Mouse (Mus musculus) heart, postnatal 0 days (tissue): ENCODE data around the gene Actl7a. TPM values are rescaled to one million over a fixed set of nuclear protein-coding genes. Genes with fewer than 3 reads are reported as not detected.
A peak's percentile ranks its signal among the peaks of the same experiment; 100 is the strongest.

Experiments
- ATAC-seq: fragments of 200-750 bp; cut with Nextera tagmentation; 2 replicates; pipeline ENCODE4 v1.8.0; 2017; ENCODE audit warnings: low read depth, moderate number of reproducible peaks, moderate library complexity; ENCODE audit not compliant: insufficient read depth
- DNase-seq: peaks from one replicate; pipeline ENCODE4 v3.0.0-alpha.2; 2016; ENCODE audit warnings: low spot score
- H3K27ac ChIP-seq: fragments of 300-500 bp; sonication (generic); 2 replicates; pipeline ENCODE4 v1.5.1; 2014; ENCODE audit warnings: low read depth, mild to moderate bottlenecking
- H3K27me3 ChIP-seq: fragments of 300-500 bp; sonication (generic); 2 replicates; pipeline ENCODE4 v1.6.1; 2014; ENCODE audit warnings: low read length, mixed read lengths; ENCODE audit not compliant: control insufficient read depth, insufficient read depth
- H3K36me3 ChIP-seq: fragments of 300-500 bp; sonication (generic); replicated peaks from 2 replicates; pipeline ENCODE4 v1.6.1; 2014; ENCODE audit warnings: low read length, mixed read lengths; ENCODE audit not compliant: control insufficient read depth, insufficient read depth
- H3K4me1 ChIP-seq: fragments of 300-500 bp; sonication (generic); 2 replicates; pipeline ENCODE4 v1.6.1; 2014; ENCODE audit warnings: antibody characterized with exemption; ENCODE audit not compliant: control insufficient read depth, insufficient read depth
- H3K4me2 ChIP-seq: fragments of 300-500 bp; sonication (generic); 2 replicates; pipeline ENCODE4 v1.6.1; 2014; ENCODE audit warnings: low read depth, mild to moderate bottlenecking, low read length, moderate library complexity
- H3K4me3 ChIP-seq: fragments of 300-500 bp; sonication (generic); 2 replicates; pipeline ENCODE4 v1.5.1; 2014; ENCODE audit warnings: low read depth, low read length
- H3K9ac ChIP-seq: fragments of 300-500 bp; sonication (generic); replicated peaks from 2 replicates; pipeline ENCODE4 v1.6.1; 2014; ENCODE audit warnings: low read depth, low read length, mixed read lengths
- H3K9me3 ChIP-seq: fragments of 300-500 bp; sonication (generic); replicated peaks from 2 replicates; pipeline ENCODE4 v1.6.1; 2016; ENCODE audit warnings: low read length; ENCODE audit not compliant: control insufficient read depth
- CTCF ChIP-seq: IDR thresholded peaks from 2 replicates; pipeline ENCODE4 v1.5.1; 2016; ENCODE audit warnings: antibody characterized with exemption, control low read depth, low read depth
- EP300 ChIP-seq: IDR thresholded peaks from 2 replicates; pipeline ENCODE4 v1.6.1; 2016; ENCODE audit warnings: antibody characterized with exemption, low read depth
- WGBS: fragments of 180-500 bp; shearing (Covaris S2); extraction: QIAGEN DNeasy Blood & Tissue Kit; methylation state at CpG from one replicate; pipeline ENCODE4 v1.1.7; 2014; 5-methylcytosine and 5-hydroxymethylcytosine counted together
- polyA plus RNA-seq: library from polyadenylated mRNA; unstranded; fragments of >200 nt; fragmentation: Nextera tagmentation; extraction: Ambion mirVana; gene quantifications from 2 replicates; pipeline ENCODE4 v1.2.1, GENCODE M21; 2015
- total RNA-seq: library from RNA; depleted of rRNA; stranded (reverse); fragments of >200 nt; gene quantifications from 2 replicates; pipeline ENCODE4 v1.2.3, GENCODE M21; 2014; ENCODE audit warnings: low replicate concordance

The Actl7a gene
- total and polyA plus RNA-seq, 2 experiments from 2014 or later: not detected

GRCm38 (mm10) chr4:56722346-56722745 is 20.9 kb upstream of the Actl7a start:
- Histone ChIP-seq H3K4me1 (peaks cover 36% of the 10 kb centered on the region), H3K9me3 (no peaks in the 10 kb centered on the region), H3K36me3 (no peaks in the 10 kb centered on the region), H3K27ac (0 out of 2 replicates have a peak overlapping the region, but pooled peaks have one; percentile 32), H3K27me3 (no peaks in the 10 kb centered on the region), H3K4me2 (no peak overlapping the region), H3K9ac (no peak overlapping the region), H3K4me3 (no peak overlapping the region)
- DNase-seq: peak; percentile 29
- no peak for TF ChIP-seq CTCF
- no peak for TF ChIP-seq EP300
- ATAC-seq: no peak
- WGBS: 49% methylated on average over 6 of the region's 6 CpGs

- no peak overlapping the region for H3K4me2 ChIP-seq
- TF ChIP-seq CTCF (no peak), EP300 (no peak)
- DNase-seq: no peak
- peaks cover 33% of the 10 kb centered on the region for H3K4me1 ChIP-seq
- no peaks in the 10 kb centered on the region for H3K9me3 ChIP-seq
- no peak overlapping the region for H3K4me3 ChIP-seq
- ATAC-seq: no peak
- H3K36me3 ChIP-seq: no peaks in the 10 kb centered on the region
- no peak overlapping the region for H3K9ac ChIP-seq
- H3K27me3 ChIP-seq: no peaks in the 10 kb centered on the region
- H3K27ac ChIP-seq: no peak overlapping the region
- WGBS: 90% methylated on average over 6 of the region's 6 CpGs
Observed at GRCm38 (mm10) chr4:56723237-56723636, 20.0 kb upstream of the Actl7a start.

GRCm38 (mm10) chr4:56725839-56726238 is 17.4 kb upstream of the Actl7a start:
- Histone ChIP-seq H3K9ac (no peak overlapping the region), H3K4me3 (no peak overlapping the region), H3K27ac (no peak overlapping the region), H3K4me1 (peaks cover 11% of the 10 kb centered on the region; the same call in 1 of the 2 replicates), H3K36me3 (no peaks in the 10 kb centered on the region), H3K27me3 (no peaks in the 10 kb centered on the region), H3K4me2 (no peak overlapping the region), H3K9me3 (no peaks in the 10 kb centered on the region)
- DNase-seq: no peak
- ATAC-seq: no peak
- TF ChIP-seq CTCF: peak; percentile 38
- TF ChIP-seq EP300: no peak
- 58% methylated on average over 8 of the region's 8 CpGs for WGBS

- 78% methylated on average over 18 of the region's 18 CpGs for WGBS
- ATAC-seq (no peak), DNase-seq (no peak)
- no peak within 1 kb of the TSS for H3K9ac ChIP-seq
- no peaks in the 10 kb centered on the region for H3K27me3 ChIP-seq
- no peaks in the 10 kb centered on the region for H3K9me3 ChIP-seq
- TF ChIP-seq CTCF (no peak), EP300 (no peak)
- no peak within 1 kb of the TSS for H3K4me2 ChIP-seq
- no peaks in the 10 kb centered on the region for H3K4me1 ChIP-seq
- H3K4me3 ChIP-seq: no peak within 1 kb of the TSS
- H3K27ac ChIP-seq: no peak within 1 kb of the TSS
- no peaks in the 10 kb centered on the region; the same call in 1 of the 2 replicates for H3K36me3 ChIP-seq
Observed at GRCm38 (mm10) chr4:56740020-56740485, 3.2 kb upstream of the Actl7a start, which contains the start of gene Gm26657. TSS of gene Gm26657 (plus strand) at chr4:56740070.

GRCm38 (mm10) chr4:56740611-56741010 is 2.6 kb upstream of the Actl7a start:
- WGBS: 97% methylated on average over 20 of the region's 20 CpGs
- H3K4me3 ChIP-seq: no peak overlapping the region

GRCm38 (mm10) chr4:56741041-56741493 is 2.1 kb upstream of the Actl7a start, which contains the start of gene Actl7b:
TSS of gene Actl7b (minus strand) at chr4:56741443.
- ATAC-seq: no peak
- DNase-seq: no peak
- 95% methylated on average over 13 of the region's 13 CpGs for WGBS

More at GRCm38 (mm10) chr4:56740611-56741010, 2.6 kb upstream of the Actl7a start:
- Histone ChIP-seq H3K27ac (no peak overlapping the region), H3K4me2 (no peak overlapping the region), H3K36me3 (no peaks in the 10 kb centered on the region; the same call in 1 of the 2 replicates), H3K9ac (no peak overlapping the region), H3K9me3 (no peaks in the 10 kb centered on the region), H3K4me1 (no peaks in the 10 kb centered on the region), H3K27me3 (no peaks in the 10 kb centered on the region)
- ATAC-seq: no peak
- DNase-seq: no peak
- no peak for TF ChIP-seq EP300
- no peak for TF ChIP-seq CTCF

More at GRCm38 (mm10) chr4:56741041-56741493, 2.1 kb upstream of the Actl7a start, which contains the start of gene Actl7b:
- H3K27ac ChIP-seq: no peak within 1 kb of the TSS
- no peak within 1 kb of the TSS for H3K4me3 ChIP-seq
- H3K36me3 ChIP-seq: peaks cover 4% of the 10 kb centered on the region; the same call in 1 of the 2 replicates
- H3K4me1 ChIP-seq: no peaks in the 10 kb centered on the region
- no peak within 1 kb of the TSS for H3K9ac ChIP-seq
- no peak for TF ChIP-seq EP300
- no peak for TF ChIP-seq CTCF
- no peaks in the 10 kb centered on the region for H3K27me3 ChIP-seq
- no peaks in the 10 kb centered on the region for H3K9me3 ChIP-seq
- no peak within 1 kb of the TSS for H3K4me2 ChIP-seq
